Mouse (Mus musculus) erythroid progenitor cell, adult 5-6 weeks (primary cell): ENCODE results near the gene Swap70. TPM values are rescaled to one million over a fixed set of nuclear protein-coding genes. Genes with fewer than 3 reads are reported as not detected.
A peak's percentile ranks its signal among the peaks of the same experiment; 100 is the strongest.
"Not testable (repeated sequence)": the region's sequence is repeated elsewhere in the genome, so short reads cannot be mapped to it uniquely, and the experiment has no call there.

Source experiments
- ATAC-seq: replicated peaks from 2 replicates; pipeline ENCODE4 v1.8.0; 2016; ENCODE audit warnings: moderate number of reproducible peaks, mild to moderate bottlenecking, moderate TSS enrichment, inconsistent platforms; ENCODE audit not compliant: poor library complexity, low FRiP score, severe bottlenecking
- total RNA-seq, 2 experiments: library from RNA; stranded (forward) in 1 of 2; stranded (reverse) in 1 of 2; fragments of 150-400 nt in 1 of 2; fragments of 186-747, 209-891 nt in 1 of 2; gene quantifications; 2 replicates each; pipeline versions ENCODE4 v1.2.3 to v1.2.4; 2015 to 2017; ENCODE audit warnings: low replicate concordance in 2 of 2

Swap70 gene
- total RNA-seq (2015; ENCODE audit: low replicate concordance) (10.5 and 11.7 TPM in 2 replicates), total RNA-seq (2017; ENCODE audit: low replicate concordance) (10.5 and 18.2 TPM in 2 replicates)

GRCm38 (mm10) chr7:110221586-110222481, at the start of gene Swap70:
Swap70 (plus strand) TSS chr7:110221711.
- peak; percentile 98 for ATAC-seq

- no peak for ATAC-seq
These were observed 42.3 kb upstream of the Swap70 start for GRCm38 (mm10) chr7:110179208-110179607.

- no peak for ATAC-seq
These were observed 40.9 kb upstream of the Swap70 start for GRCm38 (mm10) chr7:110180613-110181012.

GRCm38 (mm10) chr7:110181446-110181845, 40.1 kb upstream of the Swap70 start:
- ATAC-seq = no peak

GRCm38 (mm10) chr7:110184608-110185007, 36.9 kb upstream of the Swap70 start:
- ATAC-seq = no peak

GRCm38 (mm10) chr7:110189951-110190350, 31.6 kb upstream of the Swap70 start:
- no peak for ATAC-seq

- ATAC-seq = no peak
These were observed 28.3 kb upstream of the Swap70 start for GRCm38 (mm10) chr7:110193186-110193585.

DNA sequence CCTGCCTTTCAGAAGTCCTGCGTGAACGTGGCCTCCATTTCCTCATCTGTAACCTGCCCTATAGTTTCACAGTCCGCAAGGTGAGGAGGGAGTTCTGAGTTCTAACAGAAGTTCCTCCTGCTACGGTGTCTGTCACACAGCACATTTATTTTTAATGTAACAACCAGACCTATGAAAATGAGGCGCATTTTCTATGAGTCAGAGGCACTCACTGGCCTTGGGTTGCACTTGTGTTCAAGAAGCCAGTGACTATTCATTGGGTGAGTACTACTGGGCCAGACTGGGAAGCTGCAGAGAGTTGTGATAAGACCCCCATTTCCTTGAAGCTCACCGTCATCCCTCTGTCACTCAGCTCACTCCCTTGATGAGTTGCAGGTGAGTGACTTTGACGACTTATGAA, 24.3 kb upstream of the Swap70 start:
- no peak for ATAC-seq

DNA sequence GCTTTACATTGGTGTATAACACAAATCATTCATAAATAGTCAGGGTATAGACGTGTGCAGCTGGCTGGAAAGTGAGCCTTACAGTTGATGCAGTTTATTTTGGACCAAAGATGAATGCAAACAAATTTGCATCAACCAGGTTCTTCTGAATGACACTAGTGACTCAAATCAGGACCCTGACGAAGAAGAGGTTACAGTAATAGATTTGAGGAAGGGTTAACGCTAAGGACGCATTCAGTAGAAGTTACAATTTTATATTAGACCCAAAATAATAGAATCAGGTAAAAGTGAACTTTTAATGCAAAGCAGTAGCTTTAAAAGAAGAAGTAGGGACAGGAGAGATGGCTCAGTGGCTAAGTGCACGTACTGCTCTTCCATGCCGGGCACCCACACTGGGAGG, 19.6 kb upstream of the Swap70 start:
- ATAC-seq = no peak

DNA sequence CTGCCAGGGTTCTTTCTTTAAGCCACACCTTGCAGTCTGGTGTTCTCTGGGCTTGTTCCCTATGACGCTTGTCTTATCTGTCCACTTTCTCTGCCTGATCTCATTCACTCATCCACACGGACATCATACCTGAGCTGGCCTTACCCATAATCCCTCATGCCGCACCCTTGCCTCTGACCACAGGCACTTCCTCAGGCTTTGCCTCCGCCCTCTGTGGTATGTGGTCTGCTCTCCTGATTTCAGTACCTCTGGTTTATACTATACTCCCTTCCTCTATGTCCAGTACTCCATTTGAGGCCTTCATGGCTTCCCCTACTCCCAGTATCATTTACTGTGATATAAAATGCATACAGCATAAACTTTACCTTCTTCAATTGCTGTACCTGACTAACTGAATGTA, 17.3 kb upstream of the Swap70 start:
- no peak for ATAC-seq

DNA sequence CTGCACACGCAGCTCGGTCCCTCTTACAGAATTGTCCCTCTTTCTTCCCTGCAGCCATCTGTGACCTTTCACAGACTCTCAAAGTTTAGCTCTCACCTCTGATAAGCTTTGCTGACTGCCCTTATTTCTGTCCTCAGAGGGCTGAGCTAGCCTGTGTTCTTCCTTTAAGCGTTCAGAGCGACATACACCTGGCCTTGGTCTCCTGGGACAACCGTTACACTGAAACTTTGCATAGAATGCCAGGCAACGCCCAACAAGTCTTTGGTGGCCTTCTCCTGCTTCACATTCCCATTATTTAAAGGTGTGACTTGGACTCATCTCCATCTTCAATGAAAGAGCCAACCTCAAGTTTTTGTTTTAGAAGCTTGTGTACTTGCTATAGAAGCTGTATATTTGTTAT, 13.2 kb upstream of the Swap70 start:
- ATAC-seq = no peak

- ATAC-seq = no peak
These were observed 12.1 kb upstream of the Swap70 start for GRCm38 (mm10) chr7:110209422-110209821.

- no peak for ATAC-seq
These were observed 10.5 kb upstream of the Swap70 start for GRCm38 (mm10) chr7:110211025-110211424.

DNA sequence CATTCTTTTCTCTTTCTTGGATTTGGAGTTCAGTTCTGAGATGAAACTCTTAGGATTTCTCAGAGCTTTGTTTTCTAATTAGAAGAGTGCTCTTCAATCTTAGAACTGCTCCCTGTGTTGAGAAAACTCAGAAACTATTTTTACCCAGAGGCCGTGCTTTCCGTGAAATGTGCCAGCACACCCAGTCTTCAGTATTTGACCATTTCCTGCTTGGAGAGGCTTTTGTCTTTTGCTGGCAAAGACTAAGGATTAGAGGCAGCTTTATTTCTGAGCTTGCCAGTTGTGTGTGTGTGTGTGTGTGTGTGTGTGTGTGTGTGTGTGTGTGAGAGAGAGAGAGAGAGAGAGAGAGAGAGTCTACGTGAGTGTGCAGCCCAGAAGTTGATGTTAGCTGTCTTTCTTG, 6.6 kb upstream of the Swap70 start:
- no peak for ATAC-seq

DNA sequence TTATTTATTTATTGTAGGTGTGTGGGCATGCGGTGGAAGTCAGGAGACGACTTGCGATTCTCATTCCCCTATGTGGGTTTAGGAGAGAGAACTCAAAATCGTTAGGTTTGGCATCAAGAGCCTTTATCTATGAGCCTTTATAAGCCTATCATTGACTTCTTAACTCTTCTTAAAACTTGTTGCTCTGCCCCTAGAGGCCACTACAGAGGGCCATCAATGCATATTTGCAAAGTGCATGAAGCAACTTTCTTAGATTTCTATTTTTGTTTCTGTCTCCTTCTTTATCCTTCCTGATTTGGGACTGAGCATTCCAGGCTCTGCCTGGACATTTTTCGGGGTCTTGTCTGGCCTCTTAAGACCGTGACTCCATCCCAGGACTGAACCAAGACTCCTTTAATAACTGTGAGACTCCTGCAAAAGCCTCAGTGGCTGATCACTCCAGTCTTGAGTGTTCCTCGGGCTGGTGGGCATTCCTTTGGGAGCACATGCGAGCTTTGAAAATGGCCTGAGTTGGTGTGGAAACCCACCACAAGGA, 393 bp upstream of the Swap70 start:
- ATAC-seq = peak; percentile 50

DNA sequence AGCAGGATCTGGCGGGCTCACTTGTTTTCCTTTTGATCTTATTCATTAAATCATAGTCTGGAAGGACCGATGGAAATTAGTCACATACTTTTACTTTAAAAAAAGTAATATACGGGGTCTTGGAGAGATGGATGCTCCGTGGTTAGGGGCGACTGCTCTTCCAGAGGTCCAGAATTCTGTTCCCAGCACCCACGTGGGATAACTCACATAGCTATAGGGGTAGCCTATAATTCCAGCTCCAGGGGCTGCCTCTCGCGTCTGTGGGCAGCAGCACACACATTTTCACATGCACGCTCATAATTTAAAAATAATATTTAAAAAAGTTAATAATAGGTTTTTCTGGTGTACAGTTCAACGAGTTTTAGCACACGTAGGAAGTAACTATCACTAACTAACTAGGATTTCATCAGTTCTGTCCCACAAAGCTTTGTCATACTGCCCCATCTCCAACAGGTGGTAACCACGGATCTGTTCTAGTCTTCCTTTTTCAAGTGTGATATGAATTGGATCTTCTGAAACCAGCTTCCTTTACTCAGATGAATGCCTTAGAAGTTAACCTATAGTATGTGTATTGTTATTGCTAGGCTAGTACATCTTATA, 1.2 kb downstream of the Swap70 start:
- ATAC-seq = no peak

GRCm38 (mm10) chr7:110223727-110224510, 2.4 kb downstream of the Swap70 start:
- ATAC-seq = no peak

GRCm38 (mm10) chr7:110226484-110226883, 5.0 kb downstream of the Swap70 start:
- no peak for ATAC-seq

DNA sequence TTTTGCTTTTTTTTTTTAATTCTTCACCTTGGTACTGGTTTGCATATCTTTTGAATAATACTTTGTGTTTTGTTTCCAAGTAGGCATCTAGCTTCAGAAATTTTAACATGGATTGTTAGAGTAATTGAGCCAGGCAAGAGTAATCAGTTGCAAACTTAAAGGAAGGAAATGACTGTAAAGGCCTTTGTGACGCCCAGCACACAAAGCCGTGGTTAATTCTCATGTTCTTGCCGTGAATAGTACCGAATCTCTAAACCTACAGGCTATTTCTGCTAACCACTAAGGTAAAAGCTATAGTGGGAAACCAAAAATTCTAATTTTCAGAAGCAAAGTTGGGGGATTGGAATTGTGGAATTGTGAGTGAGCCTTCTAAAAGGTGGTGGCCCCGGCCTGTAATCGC, 8.5 kb downstream of the Swap70 start:
- no peak for ATAC-seq

DNA sequence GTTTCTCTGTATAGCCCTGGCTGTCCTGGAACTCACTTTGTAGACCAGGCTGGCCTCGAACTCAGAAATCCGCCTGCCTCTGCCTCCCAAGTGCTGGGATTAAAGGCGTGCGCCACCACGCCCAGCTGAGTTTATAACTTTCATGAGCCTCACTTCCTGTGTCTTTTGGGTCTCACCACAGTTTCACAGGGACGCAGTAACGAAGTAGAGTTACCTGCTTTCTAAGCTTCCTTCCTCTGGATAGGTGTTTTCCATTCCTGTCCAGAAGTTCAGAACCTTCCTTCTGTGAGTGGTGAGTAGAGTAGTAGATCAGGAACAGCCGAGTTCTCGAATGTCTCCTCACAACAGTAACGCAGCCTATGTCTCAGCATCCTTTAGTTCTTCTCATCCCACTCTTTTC, 9.6 kb downstream of the Swap70 start:
- ATAC-seq = not testable (repeated sequence)
